In the genomic region with DNA sequence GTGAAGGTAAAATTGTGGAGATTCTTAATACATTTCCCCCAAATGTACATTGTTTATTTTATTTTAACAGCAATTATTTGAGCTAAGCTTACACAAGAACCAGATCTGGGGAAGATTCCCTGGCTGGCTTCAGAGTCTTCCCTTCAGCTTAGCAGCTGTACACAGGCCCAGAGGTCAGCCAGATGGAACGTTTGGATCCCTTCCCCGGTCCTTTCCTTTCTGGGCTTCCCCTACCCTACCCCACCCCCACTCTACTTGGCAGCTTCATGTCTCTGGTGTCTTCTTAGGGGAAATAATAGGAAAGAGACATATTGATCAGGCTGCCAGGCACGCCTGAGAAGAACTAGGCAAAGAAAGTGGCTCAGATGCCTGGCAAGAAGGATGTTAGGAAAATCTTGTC, we compare ENCODE assay signal across 10 mouse cellular contexts.
A peak's percentile ranks its signal among the peaks of the same experiment; 100 is the strongest.
DNase-seq lines count a peak whose midpoint lies in the region; ATAC-seq lines count a peak whose summit lies in the region.
"Had no signal": no experiment of that assay in that cellular context is flagged by ENCODE, and none has a peak within 500 bp of the region (broad histone marks: within the 10 kb centered on the region; RNA-seq: fewer than 3 reads in every experiment).

No protein-coding gene starts in this region.

- H3K4me1 ChIP-seq in embryonic facial prominence, embryonic 14.5 days (ENCODE audit: control insufficient read depth, insufficient read depth, low read length): no peaks in the 10 kb centered on the region
- no peaks in the 10 kb centered on the region for H3K4me1 ChIP-seq in embryonic facial prominence, embryonic 10.5 days

- H3K9me3 ChIP-seq in embryonic facial prominence, embryonic 14.5 days (ENCODE audit: control insufficient read depth, low read length): no peaks in the 10 kb centered on the region
- H3K9me3 ChIP-seq in embryonic facial prominence, embryonic 10.5 days: no peaks in the 10 kb centered on the region

- H3K27ac ChIP-seq in embryonic facial prominence, embryonic 14.5 days (replicated peaks; ENCODE audit: low read depth, low read length): no peak overlapping the region
- no peak overlapping the region for H3K27ac ChIP-seq in embryonic facial prominence, embryonic 10.5 days (replicated peaks)
- H3K27ac ChIP-seq: layer of hippocampus, adult 2 months had no signal

- H3K36me3 ChIP-seq in embryonic facial prominence, embryonic 14.5 days (ENCODE audit: control insufficient read depth, insufficient read depth, low read length): no peaks in the 10 kb centered on the region
- no peaks in the 10 kb centered on the region for H3K36me3 ChIP-seq in embryonic facial prominence, embryonic 10.5 days (replicated peaks)

- H3K4me3 ChIP-seq in embryonic facial prominence, embryonic 14.5 days (ENCODE audit: low read depth, low read length): no peak overlapping the region
- H3K4me3 ChIP-seq in embryonic facial prominence, embryonic 10.5 days: no peak overlapping the region
- H3K4me3 ChIP-seq: layer of hippocampus, adult 2 months had no signal

- WGBS in embryonic facial prominence, embryonic 14.5 days: 39% methylated on average over 3 of the region's 3 CpGs
- 59% methylated on average over 3 of the region's 3 CpGs for WGBS in embryonic facial prominence, embryonic 10.5 days

- DNase-seq in embryonic facial prominence, embryonic 14.5 days (ENCODE audit: low spot score): peak; percentile 76
- DNase-seq in embryonic facial prominence, embryonic 10.5 days (ENCODE audit: low spot score): no peak
- DNase-seq in ovary, adult 18-20 months (ENCODE audit: low spot score): peak; percentile 4
- no peak for DNase-seq in ovary, postnatal 10 days (ENCODE audit: low spot score)
- peak; percentile 14 to 15 for DNase-seq in kidney, adult 8-10 months
- peak; percentile 15 for DNase-seq in testis, postnatal 14 days (ENCODE audit: low spot score)
- no peak for DNase-seq in spleen, postnatal 10 days (ENCODE audit: low spot score in 2 of 2)
- no peak for DNase-seq in right cerebral cortex, postnatal 14 days
- DNase-seq: thymus, postnatal 14 days had no signal

- H3K9ac ChIP-seq in embryonic facial prominence, embryonic 14.5 days (ENCODE audit: low read depth, low read length): no peak overlapping the region

- H3K4me2 ChIP-seq in embryonic facial prominence, embryonic 14.5 days (ENCODE audit: low read depth, low read length): no peak overlapping the region

- no peak for ATAC-seq in embryonic facial prominence, embryonic 14.5 days (ENCODE audit: low read depth)

- no peaks in the 10 kb centered on the region for H3K27me3 ChIP-seq in embryonic facial prominence, embryonic 14.5 days (replicated peaks; ENCODE audit: control insufficient read depth, insufficient read depth, low read length)
- H3K27me3 ChIP-seq in embryonic facial prominence, embryonic 10.5 days (replicated peaks; ENCODE audit: low read depth, poor library complexity, severe bottlenecking): no peaks in the 10 kb centered on the region

Comparison
In these comparisons a context has a peak if more than half of its experiments do, and no peak if none do; other contexts are left out.
1. DNase-seq: peak in embryonic facial prominence, embryonic 14.5 days (single experiment), ovary, adult 18-20 months (single experiment), kidney, adult 8-10 months (2 of 2) and testis, postnatal 14 days (single experiment); none in embryonic facial prominence, embryonic 10.5 days (single experiment), ovary, postnatal 10 days (single experiment), spleen, postnatal 10 days (0 of 2) and right cerebral cortex, postnatal 14 days (single experiment).